Mouse (Mus musculus) stomach, postnatal 0 days (tissue): ENCODE data around the gene Map2k1.

Experiments used
- CTCF ChIP-seq: IDR thresholded peaks from 2 replicates; pipeline ENCODE4 v1.5.1; 2016; ENCODE audit warnings: antibody characterized with exemption, low read depth, mild to moderate bottlenecking, moderate library complexity
- EP300 ChIP-seq: optimal IDR thresholded peaks from 2 replicates; pipeline ENCODE3; 2016; ENCODE audit warnings: antibody characterized with exemption

GRCm38 (mm10) chr9:64156641-64157040 lies 96.8 kb downstream of the Map2k1 start:
- TF ChIP-seq CTCF (no peak), EP300 (no peak)
